Mouse (Mus musculus) left cerebral cortex, adult 18-20 months (tissue): ENCODE measurements around the gene Bcat1. TPM values are rescaled to one million over a fixed set of nuclear protein-coding genes. Genes with fewer than 3 reads are reported as not detected.
"Not testable (repeated sequence)": the region's sequence is repeated elsewhere in the genome, so short reads cannot be mapped to it uniquely, and the experiment has no call there.

Source experiments
- DNase-seq, 2 experiments: peaks; one replicate each; pipeline ENCODE4 v3.0.0; 2021 to 2022; ENCODE audit warnings: low spot score in 2 of 2, mixed read lengths in 1 of 2
- total RNA-seq, 2 experiments: library from RNA; stranded (reverse); gene quantifications; 2 replicates each; pipeline ENCODE4 v1.2.3; 2021

Bcat1 gene
- total RNA-seq, 2 experiments from 2014 or later: 79.0 to 94.8 TPM

DNA sequence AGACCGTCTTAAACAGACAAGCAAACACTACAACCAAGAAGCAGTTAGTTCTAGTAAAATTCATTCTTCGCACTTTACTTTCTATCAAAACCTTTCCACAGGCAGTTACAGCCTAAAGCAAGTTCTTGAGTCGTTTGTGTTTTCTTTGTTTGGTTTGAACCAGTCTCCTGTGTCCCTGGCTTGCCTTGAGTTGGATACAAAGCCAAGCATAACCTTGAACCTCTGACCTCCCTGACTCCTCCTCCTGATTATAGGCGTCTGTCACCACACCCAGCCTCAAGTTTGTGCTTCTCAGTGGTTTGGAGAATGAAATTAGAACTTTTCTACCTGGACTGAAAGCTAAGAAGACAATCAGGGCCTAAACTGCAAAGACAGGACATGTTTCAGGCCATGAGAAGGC is 18.4 kb upstream of the Bcat1 start:
- no peak for DNase-seq

DNA sequence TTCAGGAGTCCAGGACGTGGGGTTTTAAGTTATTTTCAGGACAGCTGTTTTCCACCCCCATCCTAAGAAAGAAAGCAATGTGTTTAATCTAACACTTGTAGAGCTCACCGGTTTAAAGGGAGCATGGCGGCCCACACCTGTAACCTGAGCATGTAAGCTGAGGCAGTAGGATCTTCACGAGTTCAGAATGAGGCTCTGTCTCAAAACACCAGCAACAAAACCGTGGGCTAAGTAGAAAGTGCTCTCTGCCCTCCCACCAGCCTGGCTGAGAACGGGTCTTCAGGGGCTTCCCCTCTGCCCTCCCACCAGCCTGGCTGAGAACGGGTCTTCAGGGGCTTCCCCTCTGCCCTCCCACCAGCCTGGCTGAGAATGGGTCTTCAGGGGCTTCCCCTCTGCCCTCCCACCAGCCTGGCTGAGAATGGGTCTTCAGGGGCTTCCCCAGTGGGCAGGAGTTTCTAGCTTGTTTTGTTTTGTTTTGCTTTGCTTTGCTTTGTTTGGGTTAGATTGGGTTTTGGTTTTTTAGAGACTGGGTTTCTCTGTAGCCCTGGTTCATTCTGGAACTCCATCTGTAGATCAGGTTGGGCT is 17.1 kb upstream of the Bcat1 start:
- DNase-seq: not testable (repeated sequence)

DNA sequence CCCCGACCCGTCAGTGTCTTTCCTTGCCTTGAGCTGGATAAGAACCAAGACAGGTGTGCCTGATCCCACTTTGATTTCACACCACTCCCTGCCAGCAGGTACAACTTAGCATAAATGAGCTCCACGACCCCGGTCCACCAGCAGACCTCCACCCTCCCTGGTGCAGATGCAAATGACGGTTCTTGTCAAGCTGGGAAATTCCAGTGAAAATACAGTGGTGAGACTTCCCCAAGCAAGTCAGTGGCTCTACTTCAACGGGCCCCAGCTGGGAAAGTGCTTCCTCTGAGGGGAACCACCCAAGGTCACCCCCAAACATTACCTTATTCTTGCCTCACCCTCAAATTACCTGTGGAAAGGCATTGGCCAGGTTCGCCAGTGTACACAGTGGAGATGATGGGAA is 16.0 kb upstream of the Bcat1 start:
- no peak for DNase-seq

DNA sequence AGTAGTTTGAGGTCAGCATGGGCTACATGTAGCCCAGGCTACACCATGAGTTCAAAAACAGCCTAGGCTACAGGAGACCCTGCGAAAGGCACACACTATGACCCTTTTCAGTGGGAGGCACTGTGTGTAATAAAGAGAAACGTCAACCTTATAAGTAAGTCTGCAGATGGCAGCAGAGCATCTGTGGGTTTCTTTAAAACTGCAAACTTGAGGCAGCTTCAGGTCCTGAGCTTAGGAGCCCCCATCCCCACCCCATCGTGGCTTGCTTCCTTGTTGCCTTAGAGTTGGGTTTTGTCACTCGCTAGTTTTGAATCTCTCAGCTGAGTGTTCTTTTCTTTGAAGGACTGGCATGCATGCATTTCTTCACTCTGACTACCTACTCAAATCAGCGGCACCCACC is 14.9 kb upstream of the Bcat1 start:
- no peak for DNase-seq

DNA sequence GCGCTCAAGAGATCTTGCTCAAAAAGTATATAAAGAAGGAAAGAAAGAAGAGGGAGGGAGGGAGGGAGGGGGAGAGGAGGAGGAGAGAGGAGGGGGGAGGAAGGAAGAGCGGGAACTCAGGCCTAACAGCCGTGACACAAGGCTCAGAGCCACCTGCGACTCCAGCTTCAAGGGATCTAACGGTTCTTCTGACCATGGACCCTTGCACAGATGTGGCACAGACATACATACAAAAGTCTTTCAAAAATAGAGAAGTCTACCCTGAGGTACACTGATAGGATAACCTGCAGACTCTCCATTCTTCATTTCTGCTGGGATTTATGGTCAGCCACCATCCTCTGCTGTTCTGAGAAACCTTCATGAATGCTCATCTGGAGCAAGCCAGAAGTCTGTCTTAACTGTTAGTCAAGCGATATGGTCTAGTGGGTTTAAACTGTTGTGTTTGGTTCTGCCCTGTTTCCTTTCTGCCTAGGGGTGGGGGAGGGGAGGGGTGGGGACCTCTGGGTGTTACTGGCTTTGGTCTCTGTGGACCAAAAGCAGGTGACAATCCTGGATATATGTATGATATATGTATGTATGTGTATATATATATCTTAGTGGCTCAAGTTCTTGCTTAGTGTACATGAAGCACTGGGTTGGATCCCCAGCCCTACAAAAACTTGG is 14.3 kb upstream of the Bcat1 start:
- no peak for DNase-seq

DNA sequence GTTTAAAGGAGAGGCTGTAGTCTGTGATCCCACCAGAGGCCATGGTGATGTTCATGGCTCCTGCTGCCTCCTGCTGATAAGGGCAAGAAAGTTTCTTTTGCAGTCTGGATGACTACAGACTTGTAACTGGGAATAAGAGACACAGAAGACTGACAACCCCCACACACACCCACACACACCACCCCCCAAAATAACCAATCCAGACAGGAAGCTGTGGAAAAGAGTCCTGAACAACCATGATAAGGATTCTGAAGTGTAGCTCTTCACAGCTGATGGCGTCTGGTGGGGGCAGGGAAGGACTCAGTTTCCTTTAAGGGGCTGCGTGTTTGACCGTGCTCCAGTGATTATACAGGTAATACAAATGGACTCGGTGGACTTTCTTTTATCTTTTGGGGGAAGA is 13.4 kb upstream of the Bcat1 start:
- DNase-seq: no peak

DNA sequence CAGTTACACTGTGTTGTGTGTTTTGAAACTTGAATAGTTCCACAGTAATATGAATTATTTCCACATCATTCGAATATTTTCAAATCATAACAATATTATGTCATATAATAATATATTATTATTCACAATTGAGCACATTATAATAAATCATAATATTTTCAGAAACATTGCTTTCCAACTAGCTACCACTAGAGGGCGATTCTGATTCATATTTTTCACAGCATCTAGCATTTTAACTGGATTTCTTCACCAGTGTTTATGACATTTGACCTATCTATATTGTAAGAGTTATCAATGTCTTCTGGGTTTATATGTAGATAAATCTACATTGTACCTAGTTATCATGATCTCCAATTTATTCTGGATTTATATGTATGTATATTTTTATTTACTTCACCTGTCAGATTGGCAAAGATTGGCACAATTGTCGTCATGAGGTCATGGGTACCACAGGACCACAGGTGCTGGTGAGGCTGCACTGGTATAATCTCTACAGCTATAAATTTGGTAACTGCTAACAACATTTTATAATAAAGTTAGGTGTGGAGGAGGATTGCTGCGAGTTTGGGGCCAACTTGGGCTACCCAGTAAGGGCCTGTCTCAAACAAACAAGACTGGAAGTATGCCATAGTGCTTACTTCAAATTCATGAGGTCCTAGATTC is 12.6 kb upstream of the Bcat1 start:
- DNase-seq: no peak

DNA sequence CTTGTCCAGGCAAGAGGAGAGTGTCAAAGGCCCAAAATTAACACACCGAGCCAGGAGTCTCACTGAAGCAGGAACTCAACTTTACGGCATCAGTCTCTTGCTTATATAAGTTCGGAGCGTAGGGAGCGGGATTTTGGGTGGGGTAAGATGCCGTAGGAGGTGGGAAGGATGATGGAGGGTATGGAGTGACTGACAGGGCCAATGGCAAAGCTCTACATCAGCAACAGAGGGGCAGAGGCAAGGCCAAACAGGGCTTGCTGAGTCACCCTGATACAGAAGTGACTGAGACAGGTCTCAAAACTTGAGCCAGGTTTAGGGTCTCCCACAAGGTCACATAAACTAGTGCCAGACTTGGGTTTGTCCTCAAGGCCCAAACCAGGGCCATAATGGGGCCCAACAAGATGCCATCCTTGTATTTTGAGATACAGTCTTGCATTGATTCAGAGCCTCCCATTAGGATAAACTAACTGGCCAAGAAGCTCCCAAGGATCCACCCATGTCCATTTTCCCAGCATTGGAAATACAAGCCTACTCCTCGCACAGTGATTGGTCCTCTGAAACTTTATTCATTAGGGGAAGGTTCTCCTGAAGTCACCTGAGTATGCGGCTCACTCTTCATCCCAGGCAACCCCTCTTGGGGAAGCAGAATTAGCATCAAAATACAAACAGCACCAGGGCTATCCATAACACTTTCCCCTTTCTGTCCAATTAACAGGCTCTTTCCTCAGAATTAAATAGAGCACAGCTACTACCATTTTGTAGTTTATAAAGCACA is 8.5 kb upstream of the Bcat1 start:
- no peak for DNase-seq

DNA sequence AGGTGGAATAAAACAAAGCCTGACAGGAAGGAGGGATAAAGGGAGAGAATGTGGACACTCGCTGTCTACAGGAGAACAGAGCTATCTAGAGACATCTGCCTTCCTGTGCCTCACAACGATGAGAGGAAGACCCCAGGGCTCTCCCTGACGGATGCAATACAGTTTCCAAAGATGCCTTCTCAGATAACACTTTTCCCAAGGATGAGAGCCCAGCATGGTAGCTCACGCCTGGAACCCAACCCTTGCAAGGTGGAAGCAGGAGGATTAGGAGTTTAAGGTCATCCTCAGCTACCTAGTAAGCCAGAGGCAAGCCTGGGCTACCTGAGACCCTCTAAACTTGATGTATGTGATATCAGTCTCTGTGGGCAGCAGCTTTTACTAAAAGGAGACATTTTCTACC is 5.7 kb upstream of the Bcat1 start:
- DNase-seq: no peak

DNA sequence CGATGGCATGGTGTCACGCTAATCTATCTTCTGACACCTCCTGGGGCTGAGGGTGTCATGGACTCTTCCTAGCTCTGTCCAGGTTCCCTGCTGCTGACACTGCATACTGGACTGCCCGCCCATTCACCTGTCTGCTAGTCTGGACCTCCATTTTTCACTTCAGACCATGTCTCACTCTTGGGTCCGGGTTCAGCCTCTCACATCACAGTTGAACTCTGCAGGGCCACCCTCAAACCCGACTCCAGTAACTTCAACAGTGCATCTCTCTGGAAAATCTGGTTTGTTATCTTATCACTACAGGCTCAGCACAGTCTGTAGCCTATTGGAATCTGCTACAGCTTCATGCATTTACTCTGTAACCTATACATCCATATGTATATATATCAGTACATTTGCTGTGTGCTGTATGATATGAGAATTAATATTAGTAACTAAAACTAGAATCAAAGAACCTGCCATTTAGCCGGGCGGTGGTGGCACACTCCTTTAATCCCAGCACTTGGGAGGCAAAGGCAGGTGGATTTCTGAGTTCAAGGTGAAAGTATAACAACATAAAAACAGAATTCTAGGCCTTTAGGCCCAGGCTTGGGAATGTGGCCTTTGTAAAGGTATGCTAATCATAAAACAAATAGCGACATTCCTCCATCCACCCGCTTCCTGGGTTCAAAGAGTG is 3.2 kb upstream of the Bcat1 start:
- no peak for DNase-seq

DNA sequence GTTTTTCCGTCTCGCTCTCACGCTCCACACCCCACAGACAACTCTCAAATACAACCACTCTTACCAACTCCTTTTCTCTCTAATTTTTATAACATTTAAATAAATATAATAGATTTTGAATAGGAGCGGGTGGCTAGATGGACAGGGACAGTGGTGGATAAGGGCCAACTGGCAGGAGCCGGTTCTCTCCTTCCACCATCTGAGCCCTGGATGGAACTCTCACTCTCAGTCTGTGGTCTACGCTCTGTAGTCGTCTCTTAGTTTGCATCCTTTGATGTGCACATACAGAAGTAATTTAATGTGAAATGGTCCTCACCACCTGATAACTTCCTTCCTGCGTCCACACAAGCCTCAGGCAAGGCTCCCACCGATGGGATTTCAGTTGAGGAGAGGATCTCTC is 302 bp upstream of the Bcat1 start:
- no peak for DNase-seq

DNA sequence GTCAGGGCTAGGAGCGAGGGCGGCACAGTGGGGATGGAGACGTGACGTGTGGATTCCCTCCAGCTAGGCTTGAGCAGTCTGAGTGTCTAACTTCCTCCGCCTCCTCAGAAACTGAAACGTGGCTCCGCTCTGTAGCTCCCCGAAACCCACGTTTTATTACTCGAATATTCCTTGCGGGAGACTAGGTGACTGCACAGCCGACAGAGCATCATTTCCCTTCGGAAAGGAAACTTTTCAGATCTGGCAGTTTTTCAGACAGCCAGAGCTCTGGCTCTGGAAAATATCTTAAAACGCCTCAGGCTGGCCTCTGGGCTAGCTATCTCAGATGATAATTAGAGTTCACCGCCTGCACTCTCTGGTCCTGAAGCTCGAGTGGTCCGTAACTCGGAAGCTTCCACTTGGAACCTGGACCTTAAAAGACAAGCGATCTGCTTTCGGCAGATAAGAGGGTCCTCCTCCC is 866 bp downstream of the Bcat1 start:
- peak; percentile 27 to 54 for DNase-seq

DNA sequence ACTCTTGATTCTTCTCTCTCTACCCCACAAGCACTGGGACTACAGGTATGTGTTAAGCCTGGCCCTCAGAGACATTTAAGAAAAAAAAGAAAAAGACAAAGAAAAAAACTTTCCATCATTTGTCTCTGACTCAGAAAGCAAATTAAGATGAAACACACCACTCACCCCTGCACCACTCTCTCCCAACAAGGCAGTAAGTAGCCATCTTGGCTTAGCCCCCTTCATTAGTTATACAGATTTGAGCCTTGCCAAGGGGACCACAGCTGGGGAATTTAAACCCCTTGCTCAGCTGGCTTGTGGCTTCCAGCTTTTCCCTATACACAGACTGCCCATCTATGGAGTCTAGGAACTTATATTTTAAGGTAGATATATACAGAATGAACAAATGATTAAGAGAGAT is 1.5 kb downstream of the Bcat1 start:
- DNase-seq: no peak

DNA sequence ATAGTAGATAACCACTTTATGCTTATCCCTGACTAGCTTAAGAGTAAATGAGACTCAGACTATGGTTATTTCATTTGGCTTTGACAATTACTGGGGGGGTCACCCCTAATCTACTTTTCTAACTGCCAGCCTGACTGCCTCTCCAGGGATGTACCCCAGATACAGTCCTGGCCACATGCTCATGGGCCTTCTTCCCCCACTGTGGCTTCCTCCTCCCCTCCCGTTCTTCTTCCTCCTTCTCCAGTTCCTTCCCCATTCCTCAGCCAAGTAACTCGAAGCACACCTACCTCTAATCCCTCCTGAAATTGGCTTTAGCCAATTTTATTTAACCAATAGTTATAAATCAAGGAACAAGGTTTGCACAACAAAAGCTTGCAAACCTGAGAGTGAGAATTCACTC is 6.1 kb downstream of the Bcat1 start:
- no peak for DNase-seq

DNA sequence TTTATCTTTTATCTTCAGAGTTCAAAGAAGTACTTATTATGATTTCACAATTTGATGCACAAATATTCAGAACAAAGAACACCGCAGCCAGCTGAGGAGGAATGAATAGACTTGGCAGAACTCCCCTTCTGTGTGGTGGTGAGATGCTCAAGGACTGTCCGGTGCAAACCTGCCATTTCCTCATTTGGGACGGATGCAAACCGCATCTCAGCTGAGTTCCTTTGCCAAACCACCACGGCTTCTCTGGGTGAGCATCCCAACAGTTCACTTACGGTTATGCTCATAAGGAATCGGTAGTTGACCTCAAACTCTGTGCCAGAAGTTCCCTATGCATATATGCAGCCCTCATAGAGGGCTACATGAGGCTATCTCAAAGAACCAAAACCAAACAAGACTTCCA is 6.6 kb downstream of the Bcat1 start:
- no peak for DNase-seq

DNA sequence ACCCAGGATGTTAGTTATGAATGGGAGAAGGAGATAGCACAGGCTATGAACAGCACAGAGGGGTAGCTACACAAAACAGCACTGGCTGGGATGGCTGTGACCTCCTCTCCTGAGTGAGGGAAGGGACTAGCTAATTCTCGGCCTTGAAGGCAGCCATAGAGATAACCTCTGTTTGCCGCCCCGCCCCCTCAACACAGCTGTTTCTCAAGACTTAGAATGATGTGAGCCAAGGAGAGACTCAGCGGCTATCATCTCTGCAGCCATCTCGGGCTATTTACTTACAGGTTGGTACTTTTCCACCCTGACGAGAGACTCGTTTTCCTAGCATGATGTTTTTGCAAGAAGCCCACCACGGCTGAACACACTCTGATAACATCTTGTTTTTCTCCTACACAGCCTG is 8.3 kb downstream of the Bcat1 start:
- DNase-seq: no peak

DNA sequence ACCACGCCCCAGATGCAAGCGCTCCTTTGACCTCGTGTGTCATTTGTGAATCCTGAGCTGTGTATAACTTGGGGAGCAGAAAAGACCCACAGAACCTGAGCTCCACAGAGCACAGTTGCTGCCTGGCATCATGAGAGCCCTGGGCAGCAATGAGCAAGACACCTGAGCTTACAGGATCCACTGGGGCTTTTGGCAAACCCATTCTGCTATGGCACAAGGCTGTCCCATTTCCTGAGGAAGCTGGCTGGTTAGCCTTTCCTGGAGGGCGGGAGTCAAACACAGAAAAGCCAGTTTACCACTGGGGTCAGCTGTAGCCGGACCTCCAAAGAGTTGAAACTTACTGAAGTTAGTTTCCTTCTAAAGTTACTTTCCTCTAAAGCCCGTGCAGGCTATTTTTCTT is 9.6 kb downstream of the Bcat1 start:
- no peak for DNase-seq

DNA sequence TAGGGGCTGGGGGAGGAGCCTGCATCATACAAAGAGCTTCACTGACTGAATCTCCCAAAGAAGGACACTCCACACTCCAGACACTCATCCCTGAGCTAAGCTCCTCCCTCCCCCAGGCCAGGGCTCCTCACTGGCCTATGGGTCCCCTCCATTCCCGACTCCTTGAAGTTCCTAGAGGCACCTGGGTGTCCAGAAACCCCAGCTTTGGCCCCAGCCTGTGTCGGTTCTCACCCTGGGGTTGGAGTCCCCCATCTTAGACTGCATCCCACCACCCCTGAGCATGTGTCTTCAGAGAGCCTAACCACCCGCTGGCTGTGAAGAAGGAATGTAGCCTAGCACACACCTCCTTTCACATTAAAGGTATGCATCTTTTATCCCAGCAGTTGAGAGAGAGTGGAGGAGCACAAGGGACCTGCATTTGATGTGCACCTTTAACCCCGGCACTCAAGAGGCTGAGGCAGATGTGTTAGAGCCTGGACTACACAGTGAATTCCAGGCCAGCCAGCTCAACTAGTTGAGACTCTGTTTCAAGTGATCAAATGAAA is 10.6 kb downstream of the Bcat1 start:
- DNase-seq: no peak

DNA sequence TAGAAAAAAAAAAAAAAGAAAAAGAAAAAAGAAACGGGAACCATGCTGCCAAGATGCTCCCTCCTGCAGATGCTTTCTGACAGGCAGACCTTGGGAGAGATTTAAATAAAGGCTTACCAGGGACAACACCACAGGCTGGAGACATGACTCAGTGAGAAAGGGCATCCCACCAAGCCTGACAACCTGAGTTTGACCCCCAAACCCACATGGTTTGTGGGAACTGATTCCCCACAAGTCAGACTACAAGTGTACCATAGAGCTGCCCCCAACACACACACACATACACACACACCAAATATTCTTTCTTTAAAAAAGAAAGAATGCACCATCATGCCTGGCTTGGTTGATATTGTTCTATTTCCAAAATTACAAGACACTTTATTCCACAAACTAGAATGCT is 11.9 kb downstream of the Bcat1 start:
- DNase-seq: no peak

DNA sequence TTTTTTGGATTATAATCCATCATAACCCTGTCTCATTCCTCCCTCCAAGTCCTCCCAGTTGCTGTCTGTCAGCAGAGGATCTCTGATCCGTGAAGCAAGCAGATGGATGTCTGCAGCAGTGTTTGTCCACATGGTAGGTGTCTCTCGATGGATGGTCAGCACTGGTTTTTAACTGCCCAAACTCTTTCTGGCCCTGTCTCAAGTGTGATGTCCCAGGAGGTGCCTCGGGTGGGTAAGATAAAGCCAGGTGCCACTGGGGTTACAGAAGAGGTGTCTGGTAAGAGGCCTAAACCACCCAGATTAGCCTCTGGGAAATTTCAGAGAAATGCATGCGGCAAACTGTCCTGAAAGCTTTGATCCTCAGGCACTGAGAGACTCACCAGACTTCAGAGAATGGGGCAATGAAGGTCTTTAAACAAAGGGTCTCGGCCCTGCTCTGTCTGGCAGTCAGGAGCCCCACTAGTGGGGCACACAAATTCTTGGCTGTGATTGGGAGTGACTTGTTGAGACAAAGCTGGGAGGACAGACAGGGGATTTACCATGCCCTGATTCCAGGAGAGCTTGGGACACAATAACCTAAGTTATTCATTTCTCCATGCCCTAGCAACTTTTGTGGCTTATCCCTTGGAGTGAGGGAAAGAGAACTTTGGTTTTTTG is 12.6 kb downstream of the Bcat1 start:
- DNase-seq: no peak

DNA sequence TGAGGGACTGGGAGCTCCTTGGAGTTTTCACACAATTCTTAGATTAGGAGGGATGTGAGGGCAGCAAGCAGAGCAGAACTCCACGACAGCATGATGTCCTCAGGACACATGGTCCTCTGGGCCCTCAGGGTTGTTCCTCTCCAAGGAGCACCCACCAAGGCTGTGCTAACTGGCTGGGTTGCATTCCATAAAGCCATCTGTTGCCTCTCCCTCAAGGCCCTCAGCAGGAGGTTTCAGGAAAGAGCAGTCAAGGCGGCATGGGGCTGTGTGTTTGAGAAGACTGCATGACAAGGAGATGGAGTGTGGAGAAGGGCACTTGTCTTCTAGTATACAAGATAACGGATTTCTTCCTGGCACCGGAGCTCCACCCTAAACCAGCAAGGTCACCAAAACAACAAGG is 13.2 kb downstream of the Bcat1 start:
- DNase-seq: no peak
